Mouse (Mus musculus) hindbrain, embryonic 15.5 days (tissue): Measurements from ENCODE around the gene Pibf1. TPM values are rescaled to one million over a fixed set of nuclear protein-coding genes. Genes with fewer than 3 reads are reported as not detected.
A peak's percentile ranks its signal among the peaks of the same experiment; 100 is the strongest.

Experiments
- ATAC-seq: fragments of 200-750 bp; cut with Nextera tagmentation; 2 replicates; pipeline ENCODE4 v1.8.0; 2017; ENCODE audit warnings: low read depth, moderate number of reproducible peaks, moderate TSS enrichment; ENCODE audit not compliant: low FRiP score
- H3K27ac ChIP-seq: fragments of 300-500 bp; sonication (generic); replicated peaks from 2 replicates; pipeline ENCODE4 v1.5.1; 2015; ENCODE audit warnings: mild to moderate bottlenecking, inconsistent platforms
- H3K27me3 ChIP-seq: fragments of 300-500 bp; sonication (generic); 2 replicates; pipeline ENCODE4 v1.6.1; 2015; ENCODE audit warnings: control low read depth, inconsistent platforms
- H3K36me3 ChIP-seq: fragments of 300-500 bp; sonication (generic); 2 replicates; pipeline ENCODE4 v1.6.1; 2015; ENCODE audit warnings: control low read depth, inconsistent platforms
- H3K4me1 ChIP-seq: fragments of 300-500 bp; sonication (generic); replicated peaks from 2 replicates; pipeline ENCODE4 v1.6.1; 2015; ENCODE audit warnings: control low read depth, inconsistent platforms
- H3K4me2 ChIP-seq: fragments of 300-500 bp; sonication (generic); 2 replicates; pipeline ENCODE4 v1.6.1; 2015; ENCODE audit warnings: moderate library complexity, mild to moderate bottlenecking, inconsistent platforms
- H3K4me3 ChIP-seq: fragments of 300-500 bp; sonication (generic); 2 replicates; pipeline ENCODE4 v1.5.1; 2015; ENCODE audit warnings: mild to moderate bottlenecking, inconsistent platforms
- H3K9ac ChIP-seq: fragments of 300-500 bp; sonication (generic); 2 replicates; pipeline ENCODE4 v1.6.1; 2015; ENCODE audit warnings: inconsistent platforms
- H3K9me3 ChIP-seq: fragments of 300-500 bp; sonication (generic); 2 replicates; pipeline ENCODE4 v1.6.1; 2016; ENCODE audit warnings: control low read depth, inconsistent platforms
- WGBS: fragments of 180-500 bp; shearing (Covaris S2); methylation state at CpG from one replicate; pipeline ENCODE4 v1.1.7; 2015; 5-methylcytosine and 5-hydroxymethylcytosine counted together
- polyA plus RNA-seq: library from polyadenylated mRNA; unstranded; fragments of >200 nt; fragmentation: Nextera tagmentation; extraction: Ambion mirVana; gene quantifications from 2 replicates; pipeline ENCODE4 v1.2.1, GENCODE M21; 2015

Pibf1 gene
- polyA plus RNA-seq, result 17.1 TPM in 2 replicates

DNA sequence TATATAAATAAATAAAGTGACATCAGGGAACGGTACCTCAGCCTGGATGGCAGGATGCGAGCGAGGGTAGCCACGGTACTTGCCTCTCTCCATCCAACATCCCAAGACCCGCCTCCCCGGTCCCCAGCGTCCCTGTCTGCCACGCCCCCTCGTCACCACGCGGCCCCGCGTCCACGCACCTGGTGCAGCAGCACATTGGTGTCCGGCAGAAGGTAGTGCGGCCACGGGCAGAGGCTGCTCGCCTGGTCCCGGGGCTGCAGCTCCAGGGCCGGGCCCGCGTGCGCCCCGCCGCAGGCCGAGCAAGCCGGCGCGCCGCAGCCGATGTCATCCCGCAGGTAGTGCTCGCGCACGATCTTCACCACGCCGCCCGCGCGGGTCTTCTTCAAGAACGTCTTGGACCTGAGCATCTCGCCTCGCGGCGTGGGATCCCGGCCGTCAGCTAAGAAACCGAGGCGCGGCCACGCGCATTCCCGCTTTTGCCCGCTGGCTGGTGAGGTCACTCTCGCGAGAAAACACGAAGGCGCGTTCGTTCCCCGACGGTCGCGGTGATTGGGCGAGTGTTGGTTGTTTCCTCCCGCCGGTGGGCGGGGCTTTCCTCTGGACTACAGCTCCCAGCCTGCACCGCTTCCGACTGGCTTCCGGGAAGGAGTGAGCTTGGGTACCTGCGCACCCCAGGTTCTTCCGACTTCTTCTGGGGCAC is at the start of gene Pibf1, which contains the start of gene Dis3:
TSS of gene Pibf1 (plus strand) at position 158 of the 700 bp plus-strand sequence.
TSS of gene Dis3 (minus strand) at position 504 of the 700 bp plus-strand sequence.
- H3K4me3 ChIP-seq, result peak within 1 kb of the TSS; percentile 99
- H3K27me3 ChIP-seq, result no peaks in the 10 kb centered on the region
- H3K27ac ChIP-seq, result peak within 1 kb of the TSS; percentile 90
- peaks cover 14% of the 10 kb centered on the region for H3K4me1 ChIP-seq
- whole genome bisulfite sequencing, result under 1% methylated on average over 72 of the region's 73 CpGs
- peak within 1 kb of the TSS; percentile 97 for H3K9ac ChIP-seq
- H3K36me3 ChIP-seq, result peaks cover 31% of the 10 kb centered on the region
- peak within 1 kb of the TSS; percentile 80 for H3K4me2 ChIP-seq
- H3K9me3 ChIP-seq, result no peaks in the 10 kb centered on the region
- peak; percentile 99 for ATAC-seq

DNA sequence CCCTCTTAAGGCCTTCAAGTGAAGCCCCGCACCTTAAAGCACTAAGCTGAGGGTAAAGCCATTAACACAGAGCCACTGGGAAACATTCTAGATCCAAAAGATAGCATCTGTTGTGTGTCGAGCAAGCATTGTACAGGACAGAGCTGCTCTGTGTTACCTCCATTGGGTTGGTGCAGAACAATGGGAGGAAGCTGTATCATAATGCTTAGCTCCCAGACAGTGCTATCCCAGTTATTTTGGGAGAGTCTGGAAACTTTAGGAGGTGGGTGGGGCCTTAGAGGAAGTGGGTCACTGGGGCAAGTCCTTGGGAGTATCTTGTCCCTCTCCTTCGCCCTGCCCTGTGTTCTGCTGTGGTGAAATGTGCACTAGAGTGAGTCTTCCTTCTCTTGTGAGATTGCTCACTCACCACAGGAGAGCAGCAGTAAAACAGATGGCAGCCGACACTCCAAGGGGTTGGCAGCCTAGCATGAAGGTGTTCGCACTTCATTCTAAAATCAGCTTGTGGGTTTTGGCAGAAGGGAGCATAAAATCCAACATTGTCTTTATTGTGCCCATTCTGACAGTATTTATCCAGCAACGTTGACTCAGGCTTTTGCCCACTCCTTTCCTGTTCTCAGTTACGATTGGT is 40.2 kb upstream of the Pibf1 start:
- Histone ChIP-seq H3K4me3 (no peak overlapping the region), H3K36me3 (no peaks in the 10 kb centered on the region), H3K4me1 (no peaks in the 10 kb centered on the region), H3K9me3 (no peaks in the 10 kb centered on the region), H3K27ac (no peak overlapping the region), H3K27me3 (no peaks in the 10 kb centered on the region), H3K4me2 (no peak overlapping the region), H3K9ac (no peak overlapping the region)
- WGBS, result 85% methylated on average over 7 of the region's 7 CpGs
- ATAC-seq, result 0 out of 2 replicates have a peak, but pooled peaks have one; percentile 30

- H3K4me3 ChIP-seq, result no peak overlapping the region
- no peak overlapping the region for H3K4me2 ChIP-seq
- H3K9ac ChIP-seq, result no peak overlapping the region
- 90% methylated on average over 12 of the region's 12 CpGs for WGBS
- no peaks in the 10 kb centered on the region for H3K9me3 ChIP-seq
- H3K36me3 ChIP-seq, result no peaks in the 10 kb centered on the region
- no peak overlapping the region for H3K27ac ChIP-seq
- no peaks in the 10 kb centered on the region for H3K27me3 ChIP-seq
- ATAC-seq, result no peak
- H3K4me1 ChIP-seq, result no peaks in the 10 kb centered on the region
These were observed 38.6 kb upstream of the Pibf1 start for GRCm38 (mm10) chr14:99060616-99061015.

- no peaks in the 10 kb centered on the region for H3K27me3 ChIP-seq
- H3K36me3 ChIP-seq, result no peaks in the 10 kb centered on the region
- H3K9me3 ChIP-seq, result no peaks in the 10 kb centered on the region
- H3K9ac ChIP-seq, result no peak overlapping the region
- WGBS, result 97% methylated on average over 2 of the region's 2 CpGs
- H3K4me2 ChIP-seq, result no peak overlapping the region
- ATAC-seq, result no peak
- no peak overlapping the region for H3K27ac ChIP-seq
- no peak overlapping the region for H3K4me3 ChIP-seq
- H3K4me1 ChIP-seq, result no peaks in the 10 kb centered on the region
These were observed 36.1 kb upstream of the Pibf1 start for GRCm38 (mm10) chr14:99063091-99063490.

DNA sequence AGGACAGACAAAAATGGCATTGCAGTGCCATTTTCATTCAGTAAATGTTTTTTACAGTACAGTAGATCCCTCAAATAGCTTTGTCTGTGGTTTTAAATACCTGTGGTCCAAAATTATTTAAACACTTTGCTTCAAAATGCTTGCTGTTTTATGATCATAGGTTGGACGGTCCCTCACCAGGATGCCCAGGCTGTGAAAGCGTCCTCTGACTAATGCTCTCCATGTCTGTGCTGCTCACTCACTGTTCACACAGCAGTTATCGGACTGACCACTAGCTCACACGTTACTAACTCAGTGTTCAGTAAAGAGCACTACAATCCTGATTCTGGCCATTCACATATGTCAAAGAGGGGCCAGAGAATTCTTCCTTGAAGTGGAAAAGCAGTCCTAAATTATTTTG is 28.1 kb upstream of the Pibf1 start:
- H3K4me3 ChIP-seq, result no peak overlapping the region
- H3K4me2 ChIP-seq, result no peak overlapping the region
- no peaks in the 10 kb centered on the region for H3K4me1 ChIP-seq
- no peaks in the 10 kb centered on the region for H3K9me3 ChIP-seq
- 90% methylated on average over 4 of the region's 4 CpGs for WGBS
- no peak for ATAC-seq
- H3K27ac ChIP-seq, result no peak overlapping the region
- no peaks in the 10 kb centered on the region for H3K27me3 ChIP-seq
- no peak overlapping the region for H3K9ac ChIP-seq
- peaks cover 7% of the 10 kb centered on the region for H3K36me3 ChIP-seq

DNA sequence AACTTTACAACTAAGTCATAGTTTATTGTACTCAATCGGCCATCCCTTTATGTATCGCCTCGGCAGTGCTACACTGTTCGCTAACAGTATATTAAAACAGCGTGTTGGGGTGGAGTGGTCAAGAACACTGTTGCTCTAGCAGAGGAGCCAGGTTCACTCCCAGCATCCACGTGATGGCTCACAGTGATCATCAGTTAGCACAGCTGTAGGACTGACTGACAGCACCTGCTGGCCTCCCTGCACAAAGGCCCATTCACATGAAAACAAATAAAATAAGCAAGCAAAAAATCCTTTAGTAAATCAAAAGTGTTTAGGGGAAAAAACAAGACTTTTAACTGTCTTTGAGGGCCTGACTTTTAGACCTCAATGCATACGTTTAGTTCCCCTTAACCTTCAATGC is 10.3 kb upstream of the Pibf1 start:
- Histone ChIP-seq H3K36me3 (peaks cover 64% of the 10 kb centered on the region), H3K4me3 (no peak overlapping the region), H3K4me2 (no peak overlapping the region), H3K4me1 (no peaks in the 10 kb centered on the region), H3K27me3 (no peaks in the 10 kb centered on the region), H3K27ac (no peak overlapping the region), H3K9ac (no peak overlapping the region), H3K9me3 (no peaks in the 10 kb centered on the region)
- WGBS, result 94% methylated on average over 7 of the region's 7 CpGs
- no peak for ATAC-seq

- 7% methylated on average over 20 of the region's 20 CpGs for WGBS
- peak overlapping the region; percentile 68 for H3K4me2 ChIP-seq
These were observed 853 bp downstream of the Pibf1 start for GRCm38 (mm10) chr14:99099967-99100587.

GRCm38 (mm10) chr14:99103050-99103449 is 3.8 kb downstream of the Pibf1 start:
- 93% methylated on average over 4 of the region's 4 CpGs for WGBS
- ATAC-seq, result no peak
- peaks cover 14% of the 10 kb centered on the region for H3K4me1 ChIP-seq
- H3K27ac ChIP-seq, result no peak overlapping the region
- H3K9me3 ChIP-seq, result no peaks in the 10 kb centered on the region
- no peak overlapping the region for H3K4me3 ChIP-seq
- H3K36me3 ChIP-seq, result peaks cover 19% of the 10 kb centered on the region
- no peaks in the 10 kb centered on the region for H3K27me3 ChIP-seq
- no peak overlapping the region for H3K4me2 ChIP-seq
- H3K9ac ChIP-seq, result no peak overlapping the region

More at GRCm38 (mm10) chr14:99099967-99100587, 853 bp downstream of the Pibf1 start:
- no peaks in the 10 kb centered on the region for H3K27me3 ChIP-seq
- peaks cover 14% of the 10 kb centered on the region for H3K4me1 ChIP-seq
- no peak for ATAC-seq
- H3K36me3 ChIP-seq, result peaks cover 31% of the 10 kb centered on the region
- H3K4me3 ChIP-seq, result peak overlapping the region; percentile 99
- peak overlapping the region; percentile 52; the same call in 1 of the 2 replicates for H3K27ac ChIP-seq
- H3K9ac ChIP-seq, result peak overlapping the region; percentile 62
- H3K9me3 ChIP-seq, result no peaks in the 10 kb centered on the region

GRCm38 (mm10) chr14:99104542-99105123 is 5.4 kb downstream of the Pibf1 start:
- WGBS, result 88% methylated on average over 6 of the region's 6 CpGs
- Histone ChIP-seq H3K4me1 (peaks cover 5% of the 10 kb centered on the region; the same call in 1 of the 2 replicates), H3K4me3 (no peak overlapping the region), H3K9ac (no peak overlapping the region), H3K27ac (no peak overlapping the region), H3K4me2 (no peak overlapping the region), H3K27me3 (no peaks in the 10 kb centered on the region), H3K36me3 (peaks cover 30% of the 10 kb centered on the region), H3K9me3 (no peaks in the 10 kb centered on the region)
- no peak for ATAC-seq

DNA sequence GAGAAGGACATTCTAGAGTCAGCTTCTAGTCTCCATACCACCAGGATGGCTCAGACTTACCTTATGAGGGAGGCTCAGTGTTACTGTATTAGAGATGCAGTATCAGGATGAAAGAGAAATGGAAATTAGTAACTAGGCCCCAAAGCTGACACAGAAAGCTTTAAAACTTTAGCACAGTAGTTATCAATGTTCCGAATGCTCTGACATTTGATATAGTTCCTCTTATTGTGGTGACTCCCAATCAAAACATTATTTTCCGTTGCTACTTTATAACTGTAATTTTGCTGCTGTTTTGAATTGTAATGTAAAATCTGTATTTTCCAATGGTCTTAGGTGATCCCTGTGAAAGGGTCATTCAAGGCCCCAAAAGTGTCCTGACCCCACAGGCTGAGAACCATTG is 7.4 kb downstream of the Pibf1 start:
- no peak overlapping the region for H3K27ac ChIP-seq
- no peak overlapping the region for H3K4me2 ChIP-seq
- no peak for ATAC-seq
- no peak overlapping the region for H3K9ac ChIP-seq
- H3K4me1 ChIP-seq, result no peaks in the 10 kb centered on the region
- WGBS, result 90% methylated on average over 2 of the region's 2 CpGs
- no peaks in the 10 kb centered on the region for H3K9me3 ChIP-seq
- peaks cover 36% of the 10 kb centered on the region for H3K36me3 ChIP-seq
- H3K4me3 ChIP-seq, result no peak overlapping the region
- no peaks in the 10 kb centered on the region for H3K27me3 ChIP-seq

GRCm38 (mm10) chr14:99107631-99108187 is 8.5 kb downstream of the Pibf1 start:
- Histone ChIP-seq H3K4me1 (no peaks in the 10 kb centered on the region), H3K4me3 (no peak overlapping the region), H3K27me3 (no peaks in the 10 kb centered on the region), H3K4me2 (no peak overlapping the region), H3K36me3 (peaks cover 38% of the 10 kb centered on the region), H3K27ac (no peak overlapping the region), H3K9ac (no peak overlapping the region), H3K9me3 (no peaks in the 10 kb centered on the region)
- WGBS, result 58% methylated on average over 2 of the region's 2 CpGs
- no peak for ATAC-seq
